ENCODE assay signal across 18 mouse cellular contexts in the genomic region with DNA sequence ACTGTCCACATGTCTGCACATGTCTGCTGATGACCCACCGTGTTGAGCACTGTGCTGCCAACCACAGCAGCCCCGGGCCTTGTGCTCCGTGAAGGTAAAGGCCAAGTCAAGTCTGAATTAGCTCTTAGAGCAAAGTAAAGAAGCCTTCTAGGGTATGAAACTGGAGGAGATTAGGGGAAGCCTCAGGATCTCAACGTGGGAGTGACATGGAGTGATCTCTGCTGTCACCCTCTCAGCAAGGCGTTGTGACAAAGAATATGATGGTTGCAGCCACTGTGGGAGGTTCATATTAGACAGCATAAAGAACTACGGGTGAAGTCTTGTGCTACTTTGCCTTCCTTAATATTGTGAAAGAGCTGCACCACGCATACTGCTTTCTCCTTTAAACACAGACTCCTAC.
"Had no signal": no experiment of that assay in that cellular context is flagged by ENCODE, and none has a peak within 500 bp of the region (broad histone marks: within the 10 kb centered on the region; RNA-seq: fewer than 3 reads in every experiment).

No protein-coding gene starts in this region.

- ATAC-seq: liver, postnatal 0 days; lung, postnatal 0 days had no signal

- H3K9ac ChIP-seq: liver, embryonic 14.5 days; liver, postnatal 0 days; lung, embryonic 14.5 days had no signal

- H3K4me3 ChIP-seq: left cerebral cortex, adult 2 months had no signal

- DNase-seq: kidney, postnatal 25 days; layer of hippocampus, postnatal 36 days; liver, postnatal 0 days; lung, embryonic 14.5 days; midbrain, embryonic 14.5 days; right cerebral cortex, adult 18-20 months; right cerebral cortex, postnatal 14 days; right cerebral cortex, postnatal 4 days; thymus, adult 2 months; thymus, postnatal 25 days had no signal

- H3K4me2 ChIP-seq: liver, embryonic 11.5 days; lung, embryonic 14.5 days; midbrain, embryonic 11.5 days had no signal

- H3K27ac ChIP-seq: kidney, postnatal 0 days; left cerebral cortex, adult 2 months; liver, embryonic 14.5 days; macrophage; stomach, postnatal 0 days had no signal
